Mouse (Mus musculus): Measurements from ENCODE around the gene Saysd1. TPM values are rescaled to one million over a fixed set of nuclear protein-coding genes. Genes with fewer than 3 reads are reported as not detected.
A peak's percentile ranks its signal among the peaks of the same experiment; 100 is the strongest.

The Saysd1 gene
- total RNA-seq, 2 experiments from 2014 or later = 1.7 to 4.1 TPM

GRCm38 (mm10) chr14:20113189-20113961 is 25.0 kb downstream of the Saysd1 start:
- ATAC-seq (ENCODE audit: poor library complexity, severe bottlenecking) = no peak

DNA sequence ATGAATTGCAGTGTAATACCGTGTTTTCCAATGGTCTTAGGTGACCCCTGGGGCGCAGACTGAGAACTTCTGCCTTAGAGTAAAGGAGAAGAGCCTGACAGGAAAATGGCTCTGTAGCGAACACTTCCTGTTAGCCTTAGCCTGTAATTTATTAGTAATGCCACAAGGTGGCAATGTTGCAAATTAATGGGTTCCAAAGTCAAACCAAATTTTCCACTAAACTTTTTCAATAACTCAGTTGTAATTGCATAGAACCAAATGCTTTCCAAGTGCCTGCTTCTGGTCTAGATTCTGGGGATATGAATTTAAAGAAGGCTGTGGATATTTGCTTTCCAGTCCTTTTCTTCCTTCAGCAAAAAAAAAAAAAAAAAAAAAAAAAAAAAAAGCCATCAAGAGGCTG is 26.1 kb downstream of the Saysd1 start:
- no peak for ATAC-seq (ENCODE audit: poor library complexity, severe bottlenecking)

GRCm38 (mm10) chr14:20110945-20111344 is 27.4 kb downstream of the Saysd1 start:
- no peak for ATAC-seq (ENCODE audit: poor library complexity, severe bottlenecking)

DNA sequence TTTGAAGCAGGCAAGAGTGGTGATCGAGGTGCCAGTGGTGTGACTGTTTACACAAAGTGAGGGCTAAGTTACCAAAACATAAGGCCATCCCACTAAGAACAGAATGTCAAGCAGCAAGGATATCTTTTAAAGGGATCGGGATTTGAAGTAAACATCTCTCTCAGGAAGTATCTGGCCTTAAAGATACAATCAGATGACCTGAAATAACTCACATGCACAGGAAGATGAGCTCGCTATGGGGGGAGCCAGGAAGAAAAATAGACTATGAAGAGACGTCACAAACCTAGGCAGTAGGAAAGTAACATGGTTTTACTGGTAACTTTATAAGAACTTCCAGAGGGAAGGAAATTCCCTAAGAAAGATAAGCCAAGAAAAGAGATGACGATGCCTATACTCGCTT is 32.1 kb downstream of the Saysd1 start:
- no peak for ATAC-seq (ENCODE audit: poor library complexity, severe bottlenecking)

- no peak for ATAC-seq (ENCODE audit: poor library complexity, severe bottlenecking)
Measured at GRCm38 (mm10) chr14:20103207-20103606, 35.1 kb downstream of the Saysd1 start.

DNA sequence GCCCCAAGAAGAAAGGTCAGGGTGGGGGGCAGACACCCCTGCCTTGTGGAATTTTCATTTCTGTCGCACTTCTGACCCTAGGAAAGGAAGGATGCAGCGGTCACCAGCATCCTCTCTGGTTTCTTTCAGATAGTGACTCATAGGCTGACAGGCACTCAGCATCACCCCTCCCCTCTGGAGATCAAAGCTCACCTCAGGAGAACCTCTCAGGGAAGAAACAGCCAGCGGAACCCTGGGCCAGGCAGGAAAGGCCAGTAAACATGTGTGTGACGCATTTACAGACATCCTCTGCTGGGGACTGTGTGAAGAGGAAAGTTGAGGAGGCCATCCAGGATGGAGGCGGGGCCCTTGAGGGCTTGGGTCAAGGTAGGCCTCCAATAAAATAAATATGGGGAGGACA is 40.3 kb downstream of the Saysd1 start:
- ATAC-seq (ENCODE audit: poor library complexity, severe bottlenecking) = no peak

DNA sequence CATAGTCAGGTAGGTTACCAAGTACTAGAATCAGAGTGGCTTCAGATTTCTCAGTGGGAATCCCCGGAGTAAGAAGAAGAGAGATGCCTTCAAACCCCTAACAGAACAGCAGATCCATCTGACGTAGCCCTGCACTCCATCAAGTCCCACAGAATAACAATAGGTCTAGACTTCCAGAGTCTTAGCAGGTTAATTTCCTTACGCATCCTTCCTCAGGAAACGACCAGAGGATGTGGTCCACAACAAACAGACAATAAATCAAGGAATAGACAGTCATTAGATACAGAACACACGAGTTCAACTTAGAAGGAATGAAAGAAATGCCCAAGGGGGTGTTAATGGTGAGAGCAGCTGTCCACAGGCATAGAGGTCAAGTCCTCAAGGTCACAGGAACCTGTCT is 43.4 kb downstream of the Saysd1 start:
- no peak for ATAC-seq (ENCODE audit: poor library complexity, severe bottlenecking)

- no peak for ATAC-seq (ENCODE audit: poor library complexity, severe bottlenecking)
Measured at GRCm38 (mm10) chr14:20093493-20093892, 44.8 kb downstream of the Saysd1 start.

DNA sequence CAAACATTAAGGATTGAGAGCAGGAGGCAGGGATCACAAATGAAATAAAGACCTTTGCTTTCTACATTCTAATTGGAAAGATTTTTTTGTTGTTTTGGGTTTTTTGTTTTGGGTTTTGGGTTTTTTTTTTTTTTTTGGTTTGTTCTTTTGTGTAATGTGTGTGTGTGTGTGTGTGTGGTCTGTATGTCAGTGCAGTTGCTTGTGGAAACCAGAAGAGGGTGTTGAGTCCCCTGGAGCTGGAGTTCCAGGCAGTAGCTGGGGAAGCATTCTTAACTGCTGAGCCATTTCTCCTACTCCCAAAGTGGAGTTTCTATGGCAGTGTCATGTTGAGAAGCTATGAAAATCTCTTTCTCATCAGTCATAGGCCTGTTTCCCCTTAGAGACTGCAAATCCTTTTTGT is 54.0 kb downstream of the Saysd1 start:
- ATAC-seq (ENCODE audit: poor library complexity, severe bottlenecking) = no peak

DNA sequence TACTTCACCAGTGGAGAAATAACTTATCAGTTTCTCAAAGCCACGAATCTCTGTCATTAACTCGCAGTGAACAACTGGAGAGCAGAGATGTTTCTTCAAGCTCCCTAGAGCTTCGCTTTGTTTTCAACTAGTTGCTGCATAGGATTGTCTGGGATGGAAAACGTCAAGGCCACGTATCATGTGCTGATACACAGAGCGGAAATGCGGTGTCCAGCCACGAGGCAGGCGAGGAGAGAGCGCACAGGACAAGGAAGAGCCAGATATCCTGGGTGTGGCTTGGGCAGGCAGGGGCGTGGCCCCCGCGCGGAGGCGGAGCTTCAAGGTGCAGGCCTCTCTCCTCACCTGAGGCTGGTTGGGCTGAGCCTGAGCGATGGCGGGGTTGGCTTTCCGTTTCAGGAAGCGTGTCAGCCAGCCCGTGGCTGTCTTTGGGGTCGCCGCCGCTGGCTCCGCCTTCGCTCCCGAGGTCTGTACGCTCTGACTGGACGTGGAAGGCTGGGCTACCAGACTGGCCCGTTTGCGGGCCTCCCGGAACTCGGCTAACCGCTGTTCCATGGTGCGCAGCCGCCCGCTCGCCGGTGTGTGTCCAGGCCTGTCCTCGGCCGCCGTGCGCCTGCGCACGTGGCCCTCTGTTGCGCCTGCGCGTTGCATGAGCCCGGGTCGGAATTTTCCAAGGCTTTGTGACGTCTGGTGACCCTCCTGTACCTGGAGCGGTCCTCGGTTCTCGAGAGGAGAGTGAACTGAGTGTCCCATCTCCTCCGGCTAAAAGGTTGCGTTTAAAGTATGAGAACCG is 55.6 kb downstream of the Saysd1 start:
- peak; percentile 95 for ATAC-seq (ENCODE audit: poor library complexity, severe bottlenecking)

- ATAC-seq (ENCODE audit: poor library complexity, severe bottlenecking) = no peak
Measured at GRCm38 (mm10) chr14:20081937-20082533, 56.3 kb downstream of the Saysd1 start.

DNA sequence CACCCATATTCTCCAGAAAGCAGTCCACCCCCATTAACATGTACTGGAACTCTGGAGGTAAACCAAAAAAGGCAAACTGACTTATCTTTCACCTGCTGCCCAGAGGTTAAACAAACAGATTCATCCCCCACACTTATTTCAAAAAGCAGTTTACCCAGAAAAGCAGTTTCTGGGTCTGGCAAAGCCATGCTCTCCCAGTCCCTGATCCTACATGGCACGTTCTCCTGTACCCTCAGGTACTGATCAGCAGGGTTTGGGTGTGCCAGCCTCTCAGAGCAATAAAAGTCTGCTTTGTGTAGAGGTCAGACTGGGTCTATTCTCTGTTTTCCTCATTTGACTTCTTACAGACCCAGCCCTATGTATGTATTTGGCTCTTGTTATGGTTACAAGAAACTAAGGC is 57.2 kb downstream of the Saysd1 start:
- no peak for ATAC-seq (ENCODE audit: poor library complexity, severe bottlenecking)

- ATAC-seq (ENCODE audit: poor library complexity, severe bottlenecking) = no peak
Measured at GRCm38 (mm10) chr14:20077181-20077580, 61.2 kb downstream of the Saysd1 start.

GRCm38 (mm10) chr14:20075544-20075943 is 62.8 kb downstream of the Saysd1 start:
- ATAC-seq (ENCODE audit: poor library complexity, severe bottlenecking) = no peak

DNA sequence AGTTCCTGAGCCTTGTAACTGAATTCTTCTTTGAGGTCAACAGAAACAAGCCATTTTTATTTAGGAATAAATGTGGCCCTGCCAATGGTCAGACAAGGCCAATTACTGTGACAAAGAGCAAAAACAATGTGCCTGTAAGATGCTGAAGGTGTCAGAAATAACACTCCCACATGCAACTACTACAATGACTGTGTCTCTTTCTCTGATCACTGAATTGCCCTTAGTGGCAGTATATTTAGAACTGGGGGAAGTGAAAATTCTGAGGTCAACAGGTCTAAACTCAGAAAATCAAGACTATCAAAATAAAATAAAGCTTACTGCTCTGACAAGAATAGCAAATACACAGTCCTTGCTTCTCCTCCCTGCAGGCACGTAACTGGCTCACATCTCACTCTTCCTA is 63.6 kb downstream of the Saysd1 start:
- ATAC-seq (ENCODE audit: poor library complexity, severe bottlenecking) = no peak

GRCm38 (mm10) chr14:20070629-20071028 is 67.7 kb downstream of the Saysd1 start:
- ATAC-seq (ENCODE audit: poor library complexity, severe bottlenecking) = no peak

DNA sequence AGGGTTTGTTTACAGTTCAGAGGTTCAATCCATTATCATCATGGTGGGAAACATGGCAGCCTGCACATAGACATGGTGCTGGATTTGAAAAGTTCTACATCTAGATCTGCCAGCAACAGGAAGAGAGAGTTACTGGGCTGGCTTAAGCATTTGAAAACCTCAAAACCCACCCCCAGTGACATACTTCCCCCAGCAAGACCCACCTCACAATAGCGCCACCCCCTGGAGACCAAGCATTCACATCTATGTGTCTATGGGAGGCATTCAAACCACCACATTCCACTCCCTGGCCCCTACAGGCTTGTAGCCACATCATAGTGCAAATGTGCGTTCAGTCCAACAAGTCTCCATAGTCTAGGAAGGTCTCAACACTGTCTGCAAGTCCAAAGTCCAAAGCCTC is 70.0 kb downstream of the Saysd1 start:
- ATAC-seq (ENCODE audit: poor library complexity, severe bottlenecking) = no peak

DNA sequence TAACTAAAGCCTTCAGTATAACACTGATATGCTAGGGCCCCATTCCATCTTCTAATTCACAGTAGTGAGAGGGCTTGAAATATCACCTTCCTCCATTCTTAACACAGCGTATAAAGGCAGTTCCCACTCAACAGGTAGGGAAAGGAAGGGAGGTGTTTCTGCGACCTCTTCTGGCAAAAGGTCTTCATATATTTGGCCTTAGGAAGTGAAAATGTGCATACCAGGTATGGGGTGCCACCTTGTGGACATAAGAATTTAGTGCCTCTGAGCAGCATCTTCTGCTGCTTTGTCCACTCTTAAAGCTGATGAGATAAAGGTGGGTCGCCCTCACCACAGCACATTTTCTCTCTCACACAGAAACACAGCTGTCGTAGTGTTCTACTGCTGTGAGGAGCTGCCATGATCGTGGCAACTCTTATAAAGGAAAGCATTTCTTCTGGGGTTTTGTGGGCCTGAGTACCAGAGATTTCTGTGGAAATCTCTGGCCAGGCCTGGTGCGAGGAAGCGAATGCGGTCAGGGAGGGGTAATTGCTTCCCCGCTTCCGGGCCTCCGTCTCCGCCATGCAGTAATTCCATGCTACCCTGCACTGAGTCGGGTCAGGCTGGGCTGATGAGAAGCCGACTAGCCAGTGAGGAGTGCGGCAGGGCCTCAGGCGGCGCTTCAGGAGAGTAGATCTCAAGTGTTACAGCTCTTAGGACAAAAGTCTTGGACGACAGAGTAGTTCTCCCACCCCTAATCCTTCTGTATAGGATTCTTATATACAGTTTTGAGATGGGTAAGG is 70.8 kb downstream of the Saysd1 start:
- ATAC-seq (ENCODE audit: poor library complexity, severe bottlenecking) = peak; percentile 92

DNA sequence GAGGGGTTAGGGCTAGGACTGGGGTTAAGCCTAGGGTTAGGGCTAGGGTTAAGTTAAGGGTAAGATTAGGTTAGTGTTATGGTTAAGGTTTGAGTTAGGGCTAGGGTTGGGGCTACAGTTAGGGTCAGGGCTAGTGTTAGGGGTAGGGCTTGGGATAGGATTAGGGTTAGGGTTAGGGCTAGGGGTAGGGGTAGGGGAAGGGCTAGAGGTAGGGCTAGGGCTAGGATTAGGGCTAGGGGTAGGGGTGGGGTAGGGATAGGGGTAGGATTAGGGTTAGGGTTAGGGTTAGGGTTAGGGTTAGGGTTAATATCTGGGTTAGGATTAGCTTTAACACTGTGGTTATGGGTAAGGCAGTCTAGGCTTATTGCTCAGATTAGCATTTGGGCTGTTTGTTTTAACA is 73.6 kb downstream of the Saysd1 start:
- ATAC-seq (ENCODE audit: poor library complexity, severe bottlenecking) = no peak

DNA sequence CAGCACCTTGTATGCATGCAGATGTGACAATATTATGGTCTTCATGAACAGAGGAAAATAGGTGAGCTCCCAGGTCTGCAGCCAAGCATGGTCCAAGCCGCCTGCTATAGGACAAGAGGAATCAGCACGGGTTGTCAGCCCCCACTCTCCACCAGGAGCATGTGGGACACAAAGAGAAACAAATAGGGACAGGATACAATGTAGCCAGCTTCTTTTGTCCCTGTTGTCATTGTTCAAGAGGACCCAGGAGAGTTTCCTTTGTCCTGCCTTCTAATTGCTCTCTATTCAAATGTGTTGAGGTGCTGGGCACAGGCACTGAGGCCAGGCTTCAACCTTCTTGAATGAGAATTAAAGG is 89.9 kb downstream of the Saysd1 start:
- ATAC-seq (ENCODE audit: poor library complexity, severe bottlenecking) = no peak

DNA sequence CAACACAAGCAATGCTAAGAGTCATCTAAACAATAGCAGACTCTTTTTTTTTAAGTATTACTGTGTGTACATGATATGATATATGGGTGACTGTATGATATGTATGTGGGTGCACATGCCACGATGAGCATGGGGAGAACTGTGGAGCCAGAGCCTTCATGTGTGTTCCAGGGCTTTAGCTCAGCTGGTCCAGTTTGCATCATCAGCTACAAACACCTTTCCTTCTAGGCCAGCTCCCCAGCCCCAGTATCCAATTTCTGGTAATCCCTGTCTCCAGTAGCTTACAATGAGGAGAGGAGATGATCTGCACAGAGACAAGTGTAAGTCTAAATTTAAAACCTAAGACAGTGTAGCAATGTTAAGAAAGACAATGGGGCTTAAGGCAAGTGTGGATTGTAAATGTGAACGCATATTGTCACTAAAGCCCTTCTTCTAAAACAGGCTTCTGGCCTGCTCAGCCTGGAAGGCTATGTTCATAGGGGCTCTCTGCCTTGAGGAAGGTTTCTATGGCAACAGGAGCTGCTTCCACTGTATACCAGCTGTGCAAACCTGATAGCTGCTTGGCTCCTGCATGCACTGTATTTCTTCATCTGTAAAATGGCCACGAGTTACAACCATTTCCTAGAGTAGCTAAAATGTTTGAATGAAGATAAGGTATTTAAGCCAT is 90.4 kb downstream of the Saysd1 start:
- ATAC-seq (ENCODE audit: poor library complexity, severe bottlenecking) = no peak
